Mouse (Mus musculus) mature B cell (primary cell): ENCODE measurements around the gene Frmd4a.
"Not testable (repeated sequence)": the region's sequence is repeated elsewhere in the genome, so short reads cannot be mapped to it uniquely, and the experiment has no call there.

Experiments used
- in situ Hi-C: fragments of 300-500 bp; cut with MboI; formaldehyde crosslinking; loops from 2 replicates; pipeline ENCODE4 v1.14.3; 2019

Frmd4a gene

DNA sequence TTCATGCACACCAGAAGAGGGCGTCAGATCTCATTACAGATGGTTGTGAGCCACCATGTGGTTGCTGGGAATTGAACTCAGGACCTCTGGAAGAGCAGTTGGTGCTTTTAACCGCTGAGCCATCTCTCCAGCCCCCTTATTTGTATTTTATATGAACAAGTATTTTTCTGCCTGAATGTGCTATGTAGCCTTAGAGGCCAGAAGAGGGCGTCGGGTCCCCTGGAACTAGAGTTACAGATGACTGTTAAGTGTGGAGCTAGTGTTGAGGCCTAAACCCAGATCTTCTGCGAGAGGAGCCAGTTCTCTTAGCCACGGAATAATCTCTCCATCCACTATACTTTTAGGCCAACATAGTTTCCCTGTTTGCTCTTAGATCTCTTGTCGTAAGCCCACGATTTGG lies 320.8 kb downstream of the Frmd4a start:
- in situ Hi-C loops, result not testable (repeated sequence)

DNA sequence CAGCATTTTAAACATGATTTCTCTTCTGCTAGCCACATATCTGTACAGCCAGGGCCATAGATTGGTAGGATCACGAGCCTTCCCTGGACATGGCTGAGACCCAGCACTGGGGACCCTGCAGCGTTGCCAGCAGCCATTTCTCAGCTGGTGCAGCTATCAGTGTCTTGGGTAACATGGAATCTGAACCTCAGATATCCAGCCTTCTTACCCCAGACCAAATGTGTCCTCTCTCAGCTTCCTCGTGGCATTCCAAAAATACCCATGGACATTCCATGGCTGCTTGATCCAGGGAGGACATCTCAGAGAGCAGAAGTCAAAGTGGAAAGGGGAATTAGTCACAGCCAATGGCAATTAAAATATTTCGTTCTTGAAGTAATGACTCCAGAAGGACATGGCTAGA lies 321.6 kb downstream of the Frmd4a start:
- in situ Hi-C loops, result no loop called here

DNA sequence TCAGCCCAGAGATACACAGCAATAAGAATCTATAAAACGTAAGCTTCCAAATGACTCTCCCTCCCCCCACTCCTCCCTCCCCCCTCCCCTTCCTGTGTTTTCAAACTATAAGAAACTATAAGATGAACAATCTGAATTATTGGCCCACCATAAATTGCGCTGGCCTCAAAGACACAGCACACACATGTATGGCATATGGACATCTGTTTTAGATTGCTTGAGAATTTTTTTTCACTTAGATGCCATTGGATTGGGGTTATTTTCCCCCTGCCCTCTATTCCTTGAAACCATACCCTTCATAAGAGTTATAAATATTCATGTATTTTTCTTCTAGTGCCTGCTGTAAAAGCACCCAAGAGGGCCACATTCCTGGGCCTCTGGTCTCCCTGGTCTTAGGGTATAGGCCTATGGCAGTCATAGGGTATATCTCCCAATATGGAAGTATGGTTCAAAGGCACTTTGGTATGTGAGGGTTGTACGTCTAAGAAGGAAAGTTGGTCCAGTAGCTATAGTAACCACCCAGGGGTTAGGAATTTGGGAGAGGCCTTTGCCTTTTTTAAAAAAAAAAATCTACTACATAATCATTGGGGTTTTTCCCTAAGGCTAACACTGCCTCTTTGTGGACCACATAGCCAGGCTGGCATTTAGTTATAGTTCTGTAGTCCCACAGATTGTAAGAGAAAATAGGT lies 322.2 kb downstream of the Frmd4a start:
- in situ Hi-C loops, result no loop called here

DNA sequence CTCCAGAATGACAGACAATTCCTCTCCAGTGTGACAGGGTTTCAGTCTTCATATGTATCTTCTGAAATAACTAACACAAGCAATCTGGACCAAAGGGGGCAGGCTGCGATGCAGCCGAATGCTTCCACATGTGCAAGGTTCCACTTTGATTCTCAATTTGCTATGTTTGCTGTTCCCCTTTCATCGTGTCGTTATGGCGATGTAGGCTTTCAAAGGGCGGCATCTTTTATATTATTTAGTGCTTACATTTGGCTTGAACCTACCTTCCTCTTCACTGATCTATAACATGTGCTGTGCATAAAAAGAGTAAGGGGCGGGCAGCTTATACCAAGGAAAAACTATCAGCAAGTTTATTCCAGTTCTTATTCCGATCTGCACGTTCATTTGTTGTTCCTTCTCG lies 322.9 kb downstream of the Frmd4a start:
- in situ Hi-C loops, result no loop called here

DNA sequence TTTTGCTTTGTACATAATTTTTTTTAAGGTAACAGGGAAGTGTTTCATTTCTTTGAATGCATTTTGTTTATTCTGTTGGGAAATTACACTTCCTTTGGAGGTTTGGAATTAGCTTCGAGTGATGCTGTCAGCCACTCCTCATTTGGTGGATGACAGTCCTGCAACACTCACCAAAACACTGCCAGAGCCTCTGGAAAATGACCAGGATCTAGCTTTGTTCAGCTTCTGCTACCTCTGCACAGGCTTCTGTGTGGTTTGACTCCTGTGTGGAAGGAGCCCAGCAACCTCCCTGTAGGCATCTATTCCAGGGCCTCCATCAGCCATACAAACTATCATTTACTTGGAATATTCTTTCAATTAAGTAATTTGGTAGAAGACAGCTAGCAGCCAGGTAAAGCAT lies 323.6 kb downstream of the Frmd4a start:
- in situ Hi-C loops, result no loop called here

DNA sequence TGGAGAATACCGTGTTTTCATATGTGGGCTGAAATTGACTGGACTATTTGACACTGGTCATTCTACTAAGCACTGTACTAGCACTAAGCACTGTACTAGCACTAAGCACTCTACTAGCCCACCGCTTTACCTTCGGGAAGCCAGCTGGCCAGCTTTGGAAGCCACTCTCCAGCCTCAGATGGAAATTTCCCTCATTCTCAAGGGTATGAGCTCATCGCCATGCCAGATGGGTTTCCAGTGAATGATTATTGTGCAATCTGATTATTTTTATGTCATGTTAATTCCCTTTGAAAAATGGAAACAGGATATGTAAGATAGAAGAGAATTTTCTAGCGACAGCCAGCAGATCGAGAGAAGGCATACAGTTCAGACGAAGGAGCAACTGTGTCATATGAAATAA lies 324.5 kb downstream of the Frmd4a start:
- in situ Hi-C loops, result no loop called here

DNA sequence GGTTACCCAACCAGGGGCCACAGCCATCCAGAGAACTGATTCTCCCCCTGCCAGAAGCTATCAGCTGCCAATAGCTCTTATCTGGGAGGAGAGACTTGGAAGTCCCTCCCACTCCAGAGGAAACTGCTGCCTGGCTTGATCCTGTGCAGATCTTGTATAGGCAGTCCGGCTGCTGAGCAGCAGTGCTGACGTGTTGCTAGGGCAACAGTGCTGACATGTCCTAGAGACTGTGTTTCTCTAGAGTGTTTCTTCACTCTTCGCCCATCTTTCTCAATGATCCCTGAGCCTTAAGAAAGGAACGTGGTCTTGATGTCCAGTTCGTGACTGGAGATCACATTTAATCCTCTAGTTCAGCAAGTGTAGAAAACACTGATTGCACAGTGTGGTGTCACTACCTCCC lies 326.9 kb downstream of the Frmd4a start:
- in situ Hi-C loops, result no loop called here

DNA sequence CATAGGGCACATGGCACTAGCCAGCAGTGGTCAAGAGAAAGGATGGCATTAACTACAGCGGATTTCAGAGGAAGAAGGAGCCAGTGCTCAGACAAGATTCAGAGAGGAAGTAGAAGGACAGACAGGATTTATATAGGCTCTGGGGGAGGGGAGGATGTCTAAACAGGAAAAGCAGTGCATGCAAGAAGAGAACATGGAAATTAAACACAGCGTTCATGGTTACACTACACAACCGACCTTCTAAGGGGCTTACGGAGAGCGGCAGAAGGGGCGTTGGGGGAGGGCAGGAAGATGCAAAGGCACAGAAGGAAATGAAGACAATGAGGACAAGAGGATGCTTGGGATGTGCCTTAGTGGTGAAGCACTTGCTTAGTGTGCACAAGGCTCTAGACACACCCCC lies 328.7 kb downstream of the Frmd4a start:
- in situ Hi-C loops, result no loop called here

DNA sequence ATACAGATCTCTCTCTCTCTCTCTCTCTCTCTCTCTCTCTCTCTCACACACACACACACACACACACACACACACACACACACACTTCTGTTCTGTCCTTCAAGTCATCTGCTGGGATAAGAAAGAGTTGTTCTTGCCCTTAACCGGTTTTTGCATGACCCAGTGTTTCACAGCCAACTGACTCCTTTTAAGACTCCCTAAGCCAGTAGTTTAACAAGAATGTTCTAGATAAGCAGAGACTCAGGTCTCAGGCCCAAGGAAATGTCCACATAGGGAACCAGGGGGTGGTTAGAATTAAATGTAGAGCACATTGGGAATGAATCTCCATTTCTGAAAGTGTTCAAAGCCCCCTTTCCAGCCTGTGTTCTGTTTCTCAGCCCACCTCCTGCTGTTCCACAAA lies 329.4 kb downstream of the Frmd4a start:
- in situ Hi-C loops, result no loop called here

DNA sequence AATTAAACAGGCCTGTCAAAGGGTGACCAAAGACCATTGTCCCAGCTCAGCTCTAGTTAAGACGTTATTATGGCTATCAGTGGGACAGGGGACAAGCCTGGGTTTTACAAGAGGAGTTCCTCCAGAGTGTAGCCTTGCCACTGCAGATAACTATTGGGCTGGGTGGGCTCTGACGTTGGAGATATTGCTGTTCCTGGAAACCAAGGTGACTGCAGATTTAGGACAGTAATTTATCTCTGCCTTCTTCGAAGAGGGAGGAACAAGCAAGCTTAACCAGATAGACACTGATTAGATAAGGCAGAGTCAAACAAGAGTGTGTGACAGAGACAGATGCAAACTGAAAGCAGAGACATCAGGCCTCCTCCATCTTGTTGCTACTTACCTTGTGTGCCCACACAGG lies 330.3 kb downstream of the Frmd4a start:
- in situ Hi-C loops, result no loop called here

DNA sequence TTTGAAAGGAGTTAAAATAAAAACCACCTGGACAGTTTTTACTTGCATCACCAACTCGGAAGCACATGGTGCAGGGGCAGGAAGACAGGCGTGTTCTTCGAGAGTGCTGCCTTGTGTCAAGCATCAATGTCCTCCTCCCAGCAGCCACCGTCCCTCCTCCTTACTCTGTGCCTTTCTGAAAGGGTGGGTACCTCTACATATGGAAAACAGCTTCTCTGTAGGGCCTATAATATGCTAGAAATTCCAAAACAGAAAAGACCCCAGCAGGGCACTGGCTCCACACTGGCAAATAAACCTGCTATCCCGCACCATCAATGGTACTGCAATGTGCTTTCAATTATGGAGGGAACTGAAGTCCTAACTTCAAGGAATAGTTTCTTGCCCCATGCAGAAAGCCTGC lies 331.0 kb downstream of the Frmd4a start:
- in situ Hi-C loops, result no loop called here

DNA sequence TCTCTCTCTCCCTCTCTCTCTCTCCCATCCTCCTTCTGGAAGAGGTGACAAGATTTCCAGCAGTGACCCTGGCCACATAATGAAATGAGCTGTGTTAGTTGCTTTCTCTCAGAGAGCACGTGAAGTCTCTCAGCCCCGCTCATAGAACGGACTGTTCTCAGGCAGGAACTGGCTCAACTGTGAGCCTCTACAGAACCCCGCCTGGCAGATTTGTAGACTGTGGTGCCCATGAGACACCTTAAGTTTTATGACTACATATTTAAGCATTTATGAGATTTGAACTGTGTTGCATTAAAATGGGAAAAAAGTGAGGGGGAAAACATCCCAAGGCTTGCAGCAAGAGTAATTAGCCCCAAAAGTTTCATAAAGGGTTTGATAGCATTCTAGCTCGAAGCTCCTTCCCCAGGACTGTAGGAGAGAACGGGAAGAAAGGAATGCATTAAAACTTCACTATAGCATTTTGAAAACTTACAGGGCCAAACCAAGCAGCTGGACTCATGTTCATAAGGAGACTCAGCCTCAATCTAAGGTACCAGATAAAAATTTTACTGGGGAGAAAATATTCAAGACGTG lies 339.4 kb downstream of the Frmd4a start:
- in situ Hi-C loops, result no loop called here

DNA sequence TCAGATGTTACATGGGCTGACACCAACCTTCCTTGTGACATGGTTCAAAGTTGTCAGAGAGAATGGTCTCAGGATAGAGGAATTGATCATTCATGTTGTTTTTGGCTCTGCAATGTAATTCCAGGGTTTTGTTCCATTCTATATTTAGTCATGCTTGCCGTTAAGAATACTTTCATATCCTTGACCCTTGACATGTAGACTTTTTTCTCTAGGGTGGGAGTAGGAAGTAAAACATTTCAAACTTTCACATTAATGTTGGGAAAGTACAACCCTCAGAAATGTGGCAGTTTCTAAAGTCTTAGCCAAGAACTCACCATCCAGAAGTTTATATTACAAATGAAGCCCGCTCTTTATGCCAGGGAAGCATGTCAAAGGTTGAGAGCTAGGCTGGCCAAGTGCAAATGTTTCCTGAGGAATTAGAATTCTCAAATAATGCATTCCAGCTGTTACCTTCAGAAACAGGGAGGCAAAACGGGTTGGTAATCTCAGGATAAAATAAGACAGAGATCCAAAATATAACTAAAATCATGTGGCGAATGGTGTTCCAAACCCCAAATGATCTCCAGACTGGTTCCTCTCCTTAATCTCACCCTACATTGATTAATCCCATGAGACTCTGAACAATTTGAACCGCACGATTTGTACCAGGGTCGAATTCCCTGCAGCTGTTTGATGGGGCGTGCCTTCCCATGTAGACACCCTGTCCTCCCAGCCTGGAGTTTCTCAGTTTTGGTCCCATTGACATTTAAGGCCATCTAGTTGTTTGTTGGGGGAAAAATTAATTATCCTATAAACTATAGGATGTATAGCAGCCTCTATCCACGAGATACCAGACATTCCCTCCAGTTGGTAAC lies 344.7 kb downstream of the Frmd4a start:
- in situ Hi-C loops, result no loop called here

DNA sequence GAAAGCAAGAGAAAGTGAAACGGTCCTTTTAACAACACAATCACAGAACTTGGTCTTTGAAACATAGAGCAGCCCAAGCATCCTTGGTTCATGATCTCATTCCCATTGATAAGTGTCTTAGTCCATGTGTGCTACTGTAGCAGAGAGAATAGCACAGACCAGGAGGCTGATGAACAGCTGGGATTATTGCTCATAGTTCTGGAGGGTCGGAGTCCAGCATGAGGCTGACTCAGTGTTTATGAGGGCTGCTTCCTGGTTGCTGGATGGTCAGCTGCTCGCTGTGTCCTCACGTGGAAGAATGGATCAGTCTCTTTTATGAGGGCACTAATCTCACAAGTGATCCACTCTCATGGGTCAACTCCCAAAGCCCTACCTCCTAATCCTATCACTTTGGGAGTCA lies 347.4 kb downstream of the Frmd4a start:
- in situ Hi-C loops, result no loop called here

DNA sequence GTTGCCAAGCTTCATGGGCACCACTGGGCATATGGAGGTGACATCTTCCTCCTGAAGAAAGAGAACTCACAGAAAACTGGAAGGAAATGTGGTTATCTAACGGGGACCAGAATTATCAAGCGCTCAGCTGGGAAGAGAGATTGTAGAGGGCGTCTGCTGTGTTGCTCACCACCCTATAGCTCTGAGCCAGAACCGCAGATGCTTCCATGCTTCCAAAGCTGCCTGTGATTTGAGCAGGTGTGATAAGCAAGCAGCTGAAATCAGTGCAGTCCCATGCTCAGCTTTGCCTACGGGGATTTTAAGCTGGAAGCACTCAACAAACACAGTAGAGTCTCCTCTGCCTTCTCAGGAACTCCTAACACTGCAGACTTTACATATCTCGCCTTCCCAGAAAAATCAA lies 351.0 kb downstream of the Frmd4a start:
- in situ Hi-C loops, result no loop called here

DNA sequence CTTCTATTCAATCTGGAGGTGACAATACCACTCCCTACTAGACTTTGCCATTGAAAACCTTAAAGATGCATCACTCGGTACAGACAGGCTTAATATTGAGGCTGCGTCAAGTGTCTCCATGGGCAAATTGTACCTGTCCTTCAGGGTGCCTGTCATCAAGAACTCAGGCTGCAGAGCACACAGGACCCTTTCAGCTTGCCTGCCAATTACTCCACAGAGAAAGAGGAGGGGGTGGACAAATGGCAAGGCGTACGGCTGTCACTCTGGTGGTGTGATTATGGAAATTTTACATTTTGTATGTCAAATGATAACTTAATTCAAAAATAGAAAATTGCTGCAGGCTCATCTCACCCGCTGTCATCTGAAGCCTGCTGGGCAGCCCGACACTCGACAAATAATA lies 353.0 kb downstream of the Frmd4a start:
- in situ Hi-C loops, result no loop called here

DNA sequence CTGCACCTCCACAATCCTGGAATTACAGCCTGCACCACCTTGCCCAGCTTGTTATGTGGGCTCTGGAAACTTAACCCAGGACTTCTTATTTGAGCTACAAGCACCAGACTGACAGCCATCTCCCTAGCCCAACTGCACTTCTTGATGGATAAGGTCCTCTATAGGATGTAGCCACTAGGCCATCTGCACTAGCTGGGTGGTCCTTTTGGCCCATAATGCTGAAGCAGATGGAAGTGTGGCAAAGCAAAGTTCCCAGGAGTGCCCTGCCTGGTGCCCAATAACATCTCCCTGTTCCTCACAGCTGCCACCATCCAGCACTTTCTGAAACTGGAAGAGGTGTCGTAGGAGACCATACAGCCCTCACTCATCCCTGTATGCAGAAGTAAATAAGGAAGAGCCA lies 353.8 kb downstream of the Frmd4a start:
- in situ Hi-C loops, result no loop called here

DNA sequence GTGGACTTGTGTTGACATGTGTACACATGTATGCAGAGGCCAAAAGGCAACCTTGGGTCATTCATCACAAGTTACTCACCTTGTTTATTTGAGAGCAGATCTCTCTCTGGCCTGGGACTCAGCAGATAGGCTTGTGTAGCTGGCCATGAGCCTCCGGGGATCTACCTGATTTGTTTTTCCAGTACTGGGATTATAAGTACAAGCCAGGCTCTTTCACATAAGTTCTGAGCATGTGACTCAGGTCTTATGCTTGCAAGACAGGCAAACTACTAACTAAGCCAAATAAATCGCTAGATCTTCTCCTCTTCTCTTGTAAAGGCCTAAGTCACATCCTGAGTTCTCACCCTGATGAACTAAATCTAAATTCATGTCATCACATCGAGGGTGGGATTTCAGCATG lies 361.3 kb downstream of the Frmd4a start:
- in situ Hi-C loops, result no loop called here

DNA sequence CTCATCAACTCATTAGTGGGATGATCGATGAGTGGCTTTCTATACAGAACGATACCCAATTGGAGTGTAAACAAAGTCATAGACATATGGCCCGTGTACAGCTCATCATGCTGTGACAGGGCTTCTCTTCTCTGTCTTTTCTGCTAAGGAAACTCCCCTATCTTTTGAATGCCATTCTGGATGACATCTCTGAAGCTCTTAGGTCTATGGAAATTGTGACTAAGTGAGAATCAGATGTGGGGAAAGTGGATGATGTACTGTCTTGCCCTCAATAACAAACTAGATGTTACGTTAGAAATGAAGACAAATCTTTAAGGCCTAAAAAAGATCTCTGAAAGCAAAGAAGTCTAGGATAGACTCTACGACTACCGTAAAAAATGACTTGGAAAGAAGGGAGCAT lies 362.9 kb downstream of the Frmd4a start:
- in situ Hi-C loops, result no loop called here

DNA sequence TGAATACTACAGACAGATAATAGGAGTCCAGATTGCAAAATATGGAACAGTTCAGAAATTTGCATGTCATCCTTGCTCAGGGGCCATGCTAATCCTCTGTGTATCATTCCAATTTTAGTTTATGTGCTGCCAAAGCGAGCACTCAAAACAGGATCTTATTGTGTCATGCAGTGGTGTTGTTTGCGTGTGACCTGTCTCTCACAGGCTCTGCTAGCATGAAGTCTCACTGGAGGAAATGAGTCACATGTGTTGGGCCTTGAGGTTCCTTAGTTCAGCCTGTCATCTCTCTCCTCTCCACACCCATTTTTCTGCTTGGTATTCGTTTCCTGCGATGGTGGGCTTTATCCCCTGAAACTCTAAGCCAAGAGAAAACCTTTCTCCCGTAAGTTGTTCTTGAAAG lies 363.4 kb downstream of the Frmd4a start:
- in situ Hi-C loops, result no loop called here

DNA sequence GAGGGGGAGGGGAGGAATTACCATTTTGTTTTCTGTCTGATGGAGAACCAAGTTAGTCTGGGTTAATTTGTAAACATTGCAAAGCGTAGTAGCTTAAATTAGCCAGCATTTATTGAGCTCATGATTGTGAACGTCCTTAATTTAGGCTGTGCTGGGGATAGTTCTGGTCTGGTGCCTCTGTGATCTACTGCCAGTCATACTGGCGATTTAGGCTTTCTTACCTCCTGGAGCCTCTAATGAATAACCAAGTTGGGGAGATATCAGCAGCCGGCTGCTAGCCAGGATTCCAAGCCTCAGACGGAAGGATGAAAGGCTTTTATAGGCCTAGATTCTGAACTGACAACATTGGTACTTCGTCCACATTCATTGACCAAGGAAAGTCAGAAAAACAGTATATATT lies 369.0 kb downstream of the Frmd4a start:
- in situ Hi-C loops, result no loop called here

DNA sequence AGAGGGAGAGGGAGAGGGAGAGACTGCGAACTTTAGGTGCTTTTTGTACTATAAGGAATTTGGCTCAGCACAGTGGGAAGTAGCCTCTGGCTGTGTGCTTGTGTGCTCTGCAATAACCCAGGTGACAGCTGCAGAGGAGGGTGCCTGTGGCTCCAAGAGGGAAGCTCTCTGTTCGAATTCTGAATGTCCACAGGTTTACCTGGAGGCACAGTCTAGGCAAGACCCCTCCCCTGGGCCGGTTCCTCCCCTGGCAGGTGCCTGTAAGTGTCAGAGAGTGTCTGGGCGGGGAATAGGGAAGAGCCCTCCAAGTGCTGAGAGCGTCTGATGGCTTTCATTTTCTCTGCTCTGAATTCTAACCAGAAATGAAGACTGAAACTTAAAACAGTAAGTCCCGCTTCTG lies 371.8 kb downstream of the Frmd4a start:
- in situ Hi-C loops, result no loop called here

DNA sequence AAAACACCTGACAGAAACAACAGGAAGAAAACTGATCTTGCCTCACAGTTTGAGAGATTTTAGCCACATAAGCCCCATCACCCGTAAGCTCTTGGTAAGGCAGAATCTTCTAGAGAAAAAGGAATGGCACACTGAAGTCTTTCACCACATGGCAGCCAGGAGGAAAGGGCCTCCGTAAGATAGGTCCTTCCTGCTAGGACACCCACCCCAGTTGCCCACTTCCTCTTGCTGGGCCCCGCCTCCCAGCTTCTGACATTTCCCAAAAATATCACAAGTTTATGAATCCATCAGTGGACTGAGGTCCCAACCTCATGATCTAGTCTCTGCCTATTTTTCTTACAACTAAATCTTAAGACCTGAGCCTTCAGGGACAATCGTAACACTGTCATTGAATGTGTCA lies 373.6 kb downstream of the Frmd4a start:
- in situ Hi-C loops, result no loop called here
